Mouse (Mus musculus): ENCODE measurements around the gene Vmp1. TPM values are rescaled to one million over a fixed set of nuclear protein-coding genes. Genes with fewer than 3 reads are reported as not detected.

Vmp1 gene
- polyA plus RNA-seq, 1 experiment from 2014 or later, result 123 TPM

DNA sequence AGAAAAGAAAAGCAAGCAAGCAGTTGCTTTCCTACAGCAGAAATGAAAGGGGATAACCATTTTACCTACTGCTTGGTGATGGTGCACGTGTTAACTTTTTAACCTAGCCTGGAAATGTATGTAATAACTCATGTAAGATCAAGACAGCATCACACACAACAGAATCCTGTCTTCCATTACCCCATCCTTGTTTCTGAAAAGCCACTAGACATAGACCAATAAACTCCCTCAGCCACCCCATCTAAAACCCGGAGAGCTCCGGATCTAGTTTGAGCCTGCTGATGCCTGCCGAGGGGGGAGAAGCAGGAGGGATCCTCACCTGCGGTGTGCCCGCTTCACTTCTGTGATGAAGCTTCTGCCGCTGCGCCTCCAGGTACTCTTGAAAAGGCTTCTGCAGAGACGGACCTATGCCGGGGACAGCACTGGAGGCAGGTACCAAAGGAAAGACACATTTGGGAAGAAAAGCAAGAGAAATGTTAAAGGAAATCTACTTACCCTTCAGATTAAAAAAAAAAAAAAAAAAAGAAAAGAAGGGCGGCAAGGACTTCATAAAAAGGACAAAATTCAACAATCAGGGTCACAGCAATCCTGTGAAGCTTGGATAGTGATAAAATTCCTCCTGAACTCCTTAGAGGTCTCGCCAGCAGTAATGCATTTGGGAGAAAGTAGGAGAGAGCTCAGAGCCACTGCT is 97.3 kb downstream of the Vmp1 start:
- WGBS, result 29% methylated on average over 12 of the region's 12 CpGs

GRCm38 (mm10) chr11:86585598-86585984 is 98.0 kb downstream of the Vmp1 start:
- ATAC-seq, result no peak
- H3K4me1 ChIP-seq (ENCODE audit: control insufficient read depth, insufficient read depth, low read depth, low read length), result no peaks in the 10 kb centered on the region
- H3K36me3 ChIP-seq (ENCODE audit: control insufficient read depth, insufficient read depth, low read length), result no peaks in the 10 kb centered on the region
- WGBS, result 58% methylated on average over 3 of the region's 3 CpGs
- no peaks in the 10 kb centered on the region for H3K9me3 ChIP-seq (ENCODE audit: control insufficient read depth, low read length)
- H3K27me3 ChIP-seq (replicated peaks; ENCODE audit: control insufficient read depth, insufficient read depth, low read length), result no peaks in the 10 kb centered on the region
- no peak overlapping the region for H3K4me3 ChIP-seq (ENCODE audit: low read length)
- H3K27ac ChIP-seq (ENCODE audit: low read depth, low read length), result no peak overlapping the region
- no peak overlapping the region for H3K4me2 ChIP-seq (ENCODE audit: low read length)
- H3K9ac ChIP-seq (ENCODE audit: low read depth, low read length), result no peak overlapping the region

More for the DNA sequence above, 97.3 kb downstream of the Vmp1 start:
- Histone ChIP-seq H3K4me2 (ENCODE audit: low read length) (peak overlapping the region; percentile 37), H3K9ac (ENCODE audit: low read depth, low read length) (no peak overlapping the region), H3K36me3 (ENCODE audit: control insufficient read depth, insufficient read depth, low read length) (no peaks in the 10 kb centered on the region), H3K4me1 (ENCODE audit: control insufficient read depth, insufficient read depth, low read depth, low read length) (no peaks in the 10 kb centered on the region), H3K27ac (ENCODE audit: low read depth, low read length) (no peak overlapping the region), H3K4me3 (ENCODE audit: low read length) (peak overlapping the region; percentile 22; the same call in 1 of the 2 replicates), H3K27me3 (replicated peaks; ENCODE audit: control insufficient read depth, insufficient read depth, low read length) (no peaks in the 10 kb centered on the region), H3K9me3 (ENCODE audit: control insufficient read depth, low read length) (no peaks in the 10 kb centered on the region)
- ATAC-seq, result no peak

- WGBS, result 79% methylated on average over 7 of the region's 7 CpGs
Observed at GRCm38 (mm10) chr11:86584898-86585597, 98.6 kb downstream of the Vmp1 start.

DNA sequence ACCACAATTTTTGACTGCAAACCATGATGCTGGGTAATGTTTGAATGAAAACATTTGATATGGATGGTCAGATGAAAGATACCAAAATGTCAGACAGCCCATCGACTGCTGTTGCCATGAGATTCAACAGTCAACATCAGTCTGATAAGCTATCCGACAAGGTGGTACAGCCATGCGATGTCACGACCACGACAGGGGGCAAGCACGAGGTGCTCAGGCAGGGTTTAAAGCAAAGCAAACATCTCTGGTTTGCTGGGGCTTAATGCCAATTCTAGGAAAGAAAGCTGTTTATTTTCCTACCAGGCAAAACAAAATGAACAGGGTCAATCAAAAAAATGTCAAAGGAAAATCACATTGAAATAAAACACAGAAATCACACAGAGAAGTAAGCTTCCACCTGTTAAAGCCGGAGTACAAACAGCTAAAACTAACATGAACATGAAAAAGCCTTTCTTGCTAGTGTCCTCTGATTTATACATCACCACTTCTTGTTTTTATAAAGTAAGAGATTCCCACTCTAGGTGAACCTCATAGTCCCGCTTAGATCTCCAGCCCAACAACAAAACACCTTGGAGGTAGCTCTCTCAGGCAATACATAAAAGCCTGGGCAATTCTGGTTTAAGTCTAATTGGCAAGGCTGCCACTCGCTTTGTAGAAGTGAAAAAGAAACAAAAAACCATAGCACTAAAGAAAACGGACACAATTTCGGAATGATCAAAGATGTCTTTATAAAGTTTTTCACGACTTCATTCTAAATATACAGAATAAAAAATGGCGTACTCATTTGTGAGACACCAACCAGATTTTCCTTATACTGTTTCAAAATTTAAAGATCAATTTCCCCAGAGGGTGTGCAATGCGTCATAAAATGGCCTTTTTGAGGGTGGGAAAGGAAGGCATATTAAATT is 99.4 kb downstream of the Vmp1 start:
- no peak overlapping the region for H3K4me3 ChIP-seq (ENCODE audit: low read length)
- no peak overlapping the region for H3K27ac ChIP-seq (ENCODE audit: low read depth, low read length)
- no peaks in the 10 kb centered on the region for H3K4me1 ChIP-seq (ENCODE audit: control insufficient read depth, insufficient read depth, low read depth, low read length)
- H3K9ac ChIP-seq (ENCODE audit: low read depth, low read length), result no peak overlapping the region
- ATAC-seq, result no peak
- 91% methylated on average over 14 of the region's 14 CpGs for WGBS
- H3K9me3 ChIP-seq (ENCODE audit: control insufficient read depth, low read length), result no peaks in the 10 kb centered on the region
- no peaks in the 10 kb centered on the region for H3K36me3 ChIP-seq (ENCODE audit: control insufficient read depth, insufficient read depth, low read length)
- no peak overlapping the region for H3K4me2 ChIP-seq (ENCODE audit: low read length)
- no peaks in the 10 kb centered on the region for H3K27me3 ChIP-seq (replicated peaks; ENCODE audit: control insufficient read depth, insufficient read depth, low read length)

More at GRCm38 (mm10) chr11:86584898-86585597, 98.6 kb downstream of the Vmp1 start:
- H3K4me2 ChIP-seq (ENCODE audit: low read length), result no peak overlapping the region
- ATAC-seq, result no peak
- no peaks in the 10 kb centered on the region for H3K27me3 ChIP-seq (replicated peaks; ENCODE audit: control insufficient read depth, insufficient read depth, low read length)
- H3K9ac ChIP-seq (ENCODE audit: low read depth, low read length), result no peak overlapping the region
- H3K4me1 ChIP-seq (ENCODE audit: control insufficient read depth, insufficient read depth, low read depth, low read length), result no peaks in the 10 kb centered on the region
- no peak overlapping the region for H3K27ac ChIP-seq (ENCODE audit: low read depth, low read length)
- H3K9me3 ChIP-seq (ENCODE audit: control insufficient read depth, low read length), result no peaks in the 10 kb centered on the region
- H3K36me3 ChIP-seq (ENCODE audit: control insufficient read depth, insufficient read depth, low read length), result no peaks in the 10 kb centered on the region
- H3K4me3 ChIP-seq (ENCODE audit: low read length), result no peak overlapping the region

GRCm38 (mm10) chr11:86583313-86583825 is 100.3 kb downstream of the Vmp1 start:
- H3K4me3 ChIP-seq (ENCODE audit: low read length), result no peak overlapping the region
- no peaks in the 10 kb centered on the region for H3K27me3 ChIP-seq (replicated peaks; ENCODE audit: control insufficient read depth, insufficient read depth, low read length)
- no peak overlapping the region for H3K9ac ChIP-seq (ENCODE audit: low read depth, low read length)
- no peaks in the 10 kb centered on the region for H3K36me3 ChIP-seq (ENCODE audit: control insufficient read depth, insufficient read depth, low read length)
- H3K4me1 ChIP-seq (ENCODE audit: control insufficient read depth, insufficient read depth, low read depth, low read length), result no peaks in the 10 kb centered on the region
- H3K4me2 ChIP-seq (ENCODE audit: low read length), result no peak overlapping the region
- WGBS, result 94% methylated on average over 3 of the region's 3 CpGs
- no peaks in the 10 kb centered on the region for H3K9me3 ChIP-seq (ENCODE audit: control insufficient read depth, low read length)
- no peak for ATAC-seq
- no peak overlapping the region for H3K27ac ChIP-seq (ENCODE audit: low read depth, low read length)

GRCm38 (mm10) chr11:86582543-86583260 is 100.9 kb downstream of the Vmp1 start:
- no peaks in the 10 kb centered on the region for H3K4me1 ChIP-seq (ENCODE audit: control insufficient read depth, insufficient read depth, low read depth, low read length)
- H3K4me2 ChIP-seq (ENCODE audit: low read length), result no peak overlapping the region
- no peak overlapping the region for H3K9ac ChIP-seq (ENCODE audit: low read depth, low read length)
- ATAC-seq, result no peak
- H3K27ac ChIP-seq (ENCODE audit: low read depth, low read length), result no peak overlapping the region
- H3K9me3 ChIP-seq (ENCODE audit: control insufficient read depth, low read length), result no peaks in the 10 kb centered on the region
- 89% methylated on average over 7 of the region's 7 CpGs for WGBS
- no peak overlapping the region for H3K4me3 ChIP-seq (ENCODE audit: low read length)
- H3K36me3 ChIP-seq (ENCODE audit: control insufficient read depth, insufficient read depth, low read length), result no peaks in the 10 kb centered on the region
- no peaks in the 10 kb centered on the region for H3K27me3 ChIP-seq (replicated peaks; ENCODE audit: control insufficient read depth, insufficient read depth, low read length)

GRCm38 (mm10) chr11:86581943-86582542 is 101.6 kb downstream of the Vmp1 start:
- H3K9me3 ChIP-seq (ENCODE audit: control insufficient read depth, low read length), result no peaks in the 10 kb centered on the region
- 91% methylated on average over 12 of the region's 12 CpGs for WGBS
- H3K4me3 ChIP-seq (ENCODE audit: low read length), result no peak overlapping the region
- no peak overlapping the region for H3K4me2 ChIP-seq (ENCODE audit: low read length)
- H3K27ac ChIP-seq (ENCODE audit: low read depth, low read length), result no peak overlapping the region
- no peak overlapping the region for H3K9ac ChIP-seq (ENCODE audit: low read depth, low read length)
- ATAC-seq, result no peak
- H3K27me3 ChIP-seq (replicated peaks; ENCODE audit: control insufficient read depth, insufficient read depth, low read length), result no peaks in the 10 kb centered on the region
- H3K4me1 ChIP-seq (ENCODE audit: control insufficient read depth, insufficient read depth, low read depth, low read length), result no peaks in the 10 kb centered on the region
- H3K36me3 ChIP-seq (ENCODE audit: control insufficient read depth, insufficient read depth, low read length), result no peaks in the 10 kb centered on the region

- Histone ChIP-seq H3K36me3 (ENCODE audit: control insufficient read depth, insufficient read depth, low read length) (no peaks in the 10 kb centered on the region), H3K4me3 (ENCODE audit: low read length) (no peak overlapping the region), H3K4me2 (ENCODE audit: low read length) (no peak overlapping the region), H3K27me3 (replicated peaks; ENCODE audit: control insufficient read depth, insufficient read depth, low read length) (no peaks in the 10 kb centered on the region), H3K9ac (ENCODE audit: low read depth, low read length) (no peak overlapping the region), H3K4me1 (ENCODE audit: control insufficient read depth, insufficient read depth, low read depth, low read length) (no peaks in the 10 kb centered on the region), H3K27ac (ENCODE audit: low read depth, low read length) (no peak overlapping the region), H3K9me3 (ENCODE audit: control insufficient read depth, low read length) (no peaks in the 10 kb centered on the region)
- ATAC-seq, result no peak
- 77% methylated on average over 11 of the region's 11 CpGs for WGBS
Observed at GRCm38 (mm10) chr11:86581250-86581753, 102.3 kb downstream of the Vmp1 start.
